Mouse (Mus musculus) cerebellum, adult (tissue): ENCODE data around the gene Scrt2.
"Not testable (repeated sequence)": the region's sequence is repeated elsewhere in the genome, so short reads cannot be mapped to it uniquely, and the experiment has no call there.

Experiments used
- ATAC-seq: cut with Nextera tagmentation; 2 replicates; pipeline ENCODE4 v1.9.2; 2017; ENCODE audit warnings: mild to moderate bottlenecking, moderate library complexity, mixed read lengths; ENCODE audit not compliant: insufficient number of reproducible peaks, low FRiP score, low TSS enrichment

Scrt2 gene

GRCm38 (mm10) chr2:152080685-152081541, at the start of gene Scrt2:
TSS of gene Scrt2 (plus strand) at chr2:152081529.
- no peak for ATAC-seq

- ATAC-seq = no peak
Measured at GRCm38 (mm10) chr2:152040101-152040500, 41.2 kb upstream of the Scrt2 start.

DNA sequence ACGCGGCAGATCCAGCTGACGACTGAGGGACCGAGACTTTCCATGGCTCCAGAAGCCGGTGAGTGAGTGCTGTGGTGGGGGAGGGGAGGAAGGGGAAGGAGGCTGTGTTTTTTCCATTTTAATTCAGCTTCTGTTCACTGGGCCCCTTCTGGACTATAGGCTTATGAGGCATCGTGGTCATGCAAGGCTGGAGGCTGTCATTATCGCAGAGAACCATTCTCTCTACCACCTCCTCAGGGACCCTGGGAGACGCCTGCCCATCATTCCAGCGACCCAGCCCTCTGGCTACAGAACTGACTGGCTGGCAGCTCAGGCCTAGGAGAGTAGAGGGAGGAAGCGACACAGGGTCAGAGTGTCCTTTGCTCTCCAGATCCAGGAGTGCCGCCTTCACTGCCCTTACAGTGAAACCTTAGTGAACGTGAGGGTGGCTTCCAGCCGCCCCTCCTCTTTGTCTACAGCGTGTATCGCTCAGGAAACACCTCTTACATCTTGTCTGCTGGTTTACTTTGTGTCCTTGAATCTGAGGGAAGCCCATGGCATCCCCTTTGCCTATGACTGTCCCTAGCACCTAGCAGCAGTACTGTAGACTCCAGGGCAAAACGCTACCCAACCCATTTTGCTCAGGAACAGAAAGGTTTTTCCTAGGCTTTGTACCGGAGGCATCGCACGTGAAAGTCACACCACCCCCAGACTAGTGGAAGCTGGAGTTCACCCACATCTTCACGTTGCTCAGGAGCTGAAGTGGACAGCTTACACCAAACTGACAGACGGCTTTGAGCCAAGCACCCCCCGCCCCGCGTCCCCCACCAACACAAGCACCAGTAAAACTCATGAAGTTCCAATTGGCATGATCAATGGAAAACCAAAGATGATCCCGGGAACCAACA, 34.0 kb upstream of the Scrt2 start:
- ATAC-seq = no peak

DNA sequence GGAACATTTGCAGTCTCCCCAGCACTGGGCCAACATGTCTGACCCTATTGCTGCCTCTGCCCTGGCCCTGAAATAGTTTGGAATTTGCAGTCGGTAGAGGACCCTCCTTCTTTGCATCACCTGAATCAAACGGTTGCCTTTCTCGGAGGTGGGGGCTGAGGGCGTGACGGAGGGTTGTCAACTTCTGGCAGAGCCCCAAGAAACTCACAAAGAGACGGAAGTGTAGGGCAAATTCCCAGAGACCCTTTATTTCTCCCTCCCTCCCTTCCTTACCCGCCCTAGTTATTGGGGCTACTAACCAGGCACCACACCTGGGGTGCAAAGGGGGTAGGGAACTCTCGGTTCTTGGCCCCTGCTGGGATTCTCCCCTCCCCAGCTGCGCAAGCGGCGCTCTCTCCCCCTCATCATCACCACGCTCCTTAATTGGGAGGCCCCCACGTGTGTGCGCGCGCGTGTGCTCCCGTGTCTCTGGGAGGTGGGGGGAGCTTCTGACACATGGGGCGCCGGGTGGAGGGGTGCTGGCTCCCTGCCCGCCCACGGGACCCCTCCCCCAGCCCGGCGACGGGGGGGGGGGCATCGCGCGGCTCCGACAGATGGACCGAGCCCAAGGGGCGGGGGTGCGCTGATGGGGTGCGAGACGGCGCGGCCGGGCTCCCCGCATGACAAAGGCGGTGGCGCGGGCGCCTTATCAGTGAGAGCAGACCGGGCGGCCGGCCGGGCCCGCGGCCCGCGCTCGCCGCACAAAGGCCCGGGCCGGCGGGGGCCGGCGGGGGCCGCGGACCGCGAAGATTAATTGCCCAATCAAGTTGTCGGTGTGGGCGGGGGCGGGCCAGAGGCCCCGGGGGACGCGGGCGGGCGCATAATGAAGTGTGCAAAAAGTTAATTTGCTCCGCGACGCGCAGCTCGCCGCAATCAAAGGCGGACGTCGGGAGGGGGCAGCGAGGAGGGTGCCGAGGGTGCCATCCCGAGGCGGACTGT, 33.0 kb upstream of the Scrt2 start:
- ATAC-seq = no peak

DNA sequence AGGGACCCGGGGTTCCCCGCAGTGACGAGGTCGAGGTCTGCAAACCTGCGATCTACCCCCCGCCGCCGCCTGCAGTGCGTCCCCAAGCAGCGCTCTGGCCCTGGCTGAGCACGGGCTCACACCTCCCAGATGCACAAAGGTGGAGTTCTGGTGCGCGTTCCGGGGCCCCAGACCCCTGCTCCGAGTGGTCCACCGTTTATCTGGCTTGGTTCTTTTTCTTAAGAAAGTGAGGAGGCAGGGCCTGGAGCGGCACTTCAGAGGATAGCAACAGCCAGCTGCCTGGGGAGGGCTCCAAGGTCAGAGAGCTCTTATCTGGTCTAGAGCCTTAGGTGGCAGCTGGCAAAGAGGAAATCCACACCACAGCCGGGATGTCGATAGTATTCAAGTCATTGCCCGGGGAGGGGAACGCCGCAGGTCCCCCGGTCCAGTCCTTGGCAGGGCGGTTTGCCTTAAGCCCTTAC, 32.3 kb upstream of the Scrt2 start:
- ATAC-seq = no peak

DNA sequence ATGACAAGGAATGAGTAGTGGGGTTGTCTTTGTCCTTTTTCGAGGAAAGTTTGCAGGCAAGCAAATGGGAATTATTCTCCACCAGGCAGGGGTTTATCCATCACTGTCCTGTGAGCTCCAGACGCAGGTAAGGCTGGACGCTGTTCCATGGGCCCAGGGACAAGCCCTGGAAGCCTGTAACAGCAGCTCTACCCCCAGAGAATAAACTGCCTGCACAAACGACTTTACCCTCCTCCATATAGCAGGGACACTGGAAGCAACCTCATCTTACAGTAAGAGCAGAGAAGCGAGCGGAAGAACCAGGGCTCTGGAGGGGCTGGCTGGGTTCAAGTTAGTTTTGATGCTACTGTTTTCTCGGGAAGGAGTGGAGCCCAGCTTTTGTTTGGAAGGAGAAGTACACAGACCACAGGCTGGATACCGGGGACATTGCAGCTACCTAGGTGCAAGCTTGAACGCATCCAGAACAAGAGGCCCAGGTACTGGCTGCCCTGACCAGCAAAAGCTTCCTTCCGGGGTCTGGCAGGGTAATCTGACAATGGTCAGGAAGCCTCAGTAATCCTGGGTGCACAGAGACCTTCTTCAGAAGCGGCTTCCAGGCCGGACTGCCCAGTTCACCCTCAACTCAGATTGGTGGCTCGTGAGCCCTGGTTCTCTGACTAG, 31.6 kb upstream of the Scrt2 start:
- no peak for ATAC-seq

DNA sequence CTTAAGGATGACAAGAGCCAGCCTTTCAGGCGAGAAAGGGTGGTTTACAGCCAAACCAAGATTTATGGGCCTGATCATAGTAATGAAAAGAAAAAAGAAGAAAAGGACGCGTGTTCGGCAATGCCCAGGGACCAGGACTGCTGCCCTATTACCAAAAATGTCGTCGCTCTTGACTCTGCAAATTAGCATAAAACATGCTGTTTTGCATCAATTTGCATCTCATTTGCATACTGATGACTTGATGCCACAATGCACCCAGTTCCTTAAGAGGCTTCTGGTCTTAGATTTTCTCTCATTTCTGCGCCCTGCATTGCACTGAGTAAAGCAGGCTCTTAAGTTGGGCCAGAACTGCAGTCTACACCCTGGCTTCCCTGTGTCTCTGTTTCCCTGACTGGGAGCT, 31.0 kb upstream of the Scrt2 start:
- no peak for ATAC-seq

DNA sequence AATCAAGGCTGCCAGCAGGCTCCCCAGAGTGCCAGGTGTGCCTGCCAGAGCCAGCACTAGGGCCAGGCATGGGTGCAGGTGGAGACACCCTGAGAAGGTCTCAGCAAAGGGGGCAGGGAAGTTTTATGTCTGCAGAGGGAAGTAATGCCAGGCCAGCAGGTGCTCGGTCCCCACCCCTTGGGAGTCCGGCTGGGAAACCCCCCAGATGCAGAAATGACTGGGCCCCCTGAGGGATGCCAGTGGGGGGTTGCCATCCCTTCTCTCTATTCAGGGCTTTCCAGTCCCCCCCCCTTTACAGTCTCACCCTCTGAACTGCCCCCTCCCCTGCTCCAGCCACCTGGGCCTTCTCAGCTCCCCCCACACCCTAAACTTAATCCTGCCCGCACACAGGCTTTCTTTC, 29.3 kb upstream of the Scrt2 start:
- no peak for ATAC-seq

DNA sequence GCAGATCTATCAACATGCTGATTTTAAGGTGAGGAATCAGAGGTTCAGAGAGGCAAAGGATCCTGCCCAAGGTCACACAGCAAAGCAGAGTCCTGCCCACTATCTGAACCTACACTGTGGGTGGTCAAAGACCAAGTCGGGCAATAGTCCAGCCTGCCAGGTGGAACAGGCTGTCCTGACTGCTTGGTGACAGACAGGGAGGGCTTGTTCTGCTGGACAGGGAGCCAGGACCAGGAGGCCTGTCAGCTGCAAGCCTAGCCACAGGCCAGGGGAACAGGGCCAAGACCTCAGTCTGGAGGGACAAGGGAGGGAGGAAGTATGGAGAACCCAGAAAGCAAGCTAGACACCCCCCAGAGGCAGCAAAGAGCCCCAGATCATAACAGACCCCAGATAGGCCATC, 25.9 kb upstream of the Scrt2 start:
- peak; percentile 79 for ATAC-seq

DNA sequence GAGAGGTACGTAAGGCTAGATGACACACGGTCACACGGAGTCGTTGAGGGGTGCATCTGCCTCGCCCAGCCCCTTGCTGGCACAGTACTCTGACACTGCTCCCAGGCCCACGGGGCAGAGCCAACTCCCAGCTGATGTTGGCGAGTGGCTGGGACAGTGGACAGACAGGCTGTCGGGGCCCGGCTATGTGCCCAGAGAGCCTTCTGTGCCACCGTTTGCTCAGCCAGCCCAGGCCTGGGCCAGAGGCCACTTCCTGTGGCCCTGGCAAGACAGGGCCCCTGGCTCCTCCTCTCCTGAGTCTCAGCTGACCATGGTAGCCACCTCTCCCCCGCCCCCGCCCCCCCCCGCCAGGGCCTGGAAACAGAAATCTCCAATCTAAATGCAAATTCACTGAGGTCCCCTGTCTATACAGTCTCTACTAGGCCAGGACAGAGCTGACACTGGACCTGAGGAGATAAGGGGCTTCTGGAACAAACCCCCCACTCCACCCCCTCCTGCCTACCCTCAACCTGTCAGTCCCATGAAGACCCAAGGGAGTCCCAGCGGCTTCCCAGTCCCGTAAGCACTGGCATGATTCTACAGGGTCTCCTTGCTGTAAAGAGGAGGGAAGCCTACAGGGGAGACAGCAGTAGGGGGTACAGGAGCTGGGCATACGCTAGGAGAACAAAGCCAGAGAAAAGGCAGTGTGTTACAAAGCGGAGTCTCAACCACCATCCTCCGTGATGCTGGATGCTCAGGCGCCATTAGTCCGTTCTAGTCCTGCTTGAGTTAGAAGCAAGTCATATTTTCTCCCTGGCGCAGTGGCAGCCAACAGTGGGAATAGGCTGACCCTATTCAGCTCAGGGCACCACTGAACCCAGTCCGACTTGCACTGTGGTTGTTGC, 24.7 kb upstream of the Scrt2 start:
- peak; percentile 86 for ATAC-seq

- no peak for ATAC-seq
Measured at GRCm38 (mm10) chr2:152057252-152057563, 24.1 kb upstream of the Scrt2 start.

- ATAC-seq = not testable (repeated sequence)
Measured at GRCm38 (mm10) chr2:152062817-152063216, 18.5 kb upstream of the Scrt2 start.

DNA sequence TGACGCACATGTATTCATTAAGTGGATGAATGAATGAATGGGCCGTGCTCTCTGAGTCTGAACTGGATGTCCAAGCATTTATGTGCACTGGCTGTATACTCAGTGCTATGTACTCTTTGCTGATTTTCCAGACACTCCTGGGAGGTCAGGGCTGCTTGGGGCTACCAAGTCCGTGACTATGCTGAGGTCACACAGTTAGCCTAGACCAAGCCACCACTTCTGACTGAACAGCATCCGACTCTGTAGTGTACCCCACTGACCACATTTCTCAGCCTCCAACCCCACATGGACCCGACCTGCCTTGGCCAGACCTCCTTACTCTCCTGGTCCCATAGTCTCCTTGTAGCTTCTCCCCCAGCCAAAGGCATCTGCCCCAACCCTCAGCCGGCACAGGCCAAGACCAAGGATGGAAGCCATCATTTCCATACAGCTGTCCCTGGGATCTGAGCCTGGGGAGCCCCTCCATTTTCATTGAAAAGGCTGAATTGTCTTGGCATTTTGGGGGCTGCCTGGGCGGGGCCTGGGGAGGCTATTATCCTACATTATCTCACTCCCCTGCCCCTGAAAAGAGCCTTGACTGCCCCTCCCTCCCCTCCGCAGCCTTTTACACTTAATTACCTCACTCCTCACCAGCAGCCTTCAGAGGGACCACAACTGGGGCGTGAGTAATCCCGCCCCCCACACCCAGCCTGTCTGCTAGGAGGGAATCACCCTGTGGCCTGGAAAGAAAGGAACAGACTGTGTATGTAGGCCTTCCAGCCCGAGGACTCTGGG, 12.5 kb upstream of the Scrt2 start:
- no peak for ATAC-seq

DNA sequence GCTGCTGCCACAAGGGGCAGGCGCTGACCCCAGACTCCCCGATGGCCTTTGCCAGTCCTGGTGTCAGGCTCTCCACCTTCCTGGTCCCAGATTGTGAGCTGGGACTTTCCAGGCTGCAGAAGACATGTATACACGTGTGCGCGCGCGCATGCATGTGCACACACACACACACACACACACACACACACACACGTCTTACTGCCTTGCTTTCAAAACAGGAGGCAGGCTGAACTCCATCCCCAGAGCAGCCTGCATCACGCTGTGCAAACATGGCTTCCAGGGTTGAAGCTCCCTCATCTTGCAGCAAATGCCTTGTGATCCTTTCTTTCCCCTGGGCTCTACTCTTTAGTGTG, 11.9 kb upstream of the Scrt2 start:
- no peak for ATAC-seq

DNA sequence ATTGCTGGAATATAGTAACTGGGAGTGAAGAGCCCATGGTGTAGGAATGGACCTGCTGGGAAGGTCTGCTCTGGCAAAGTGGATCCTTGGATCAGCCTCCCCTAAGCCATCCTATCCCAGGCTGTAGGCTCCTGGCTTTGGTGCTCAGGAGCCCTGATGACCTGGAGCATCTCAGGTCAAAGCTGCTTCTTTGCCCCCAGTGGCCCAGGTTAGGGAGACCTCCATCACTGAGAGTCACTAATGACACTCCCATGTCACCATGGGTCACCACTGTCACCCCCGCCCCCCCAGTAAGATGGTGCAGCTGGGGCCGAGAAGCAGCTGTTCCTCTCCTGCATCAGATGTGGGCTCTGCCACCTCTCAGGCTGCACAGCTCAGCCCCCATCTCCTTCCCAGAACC, 11.4 kb upstream of the Scrt2 start:
- no peak for ATAC-seq

DNA sequence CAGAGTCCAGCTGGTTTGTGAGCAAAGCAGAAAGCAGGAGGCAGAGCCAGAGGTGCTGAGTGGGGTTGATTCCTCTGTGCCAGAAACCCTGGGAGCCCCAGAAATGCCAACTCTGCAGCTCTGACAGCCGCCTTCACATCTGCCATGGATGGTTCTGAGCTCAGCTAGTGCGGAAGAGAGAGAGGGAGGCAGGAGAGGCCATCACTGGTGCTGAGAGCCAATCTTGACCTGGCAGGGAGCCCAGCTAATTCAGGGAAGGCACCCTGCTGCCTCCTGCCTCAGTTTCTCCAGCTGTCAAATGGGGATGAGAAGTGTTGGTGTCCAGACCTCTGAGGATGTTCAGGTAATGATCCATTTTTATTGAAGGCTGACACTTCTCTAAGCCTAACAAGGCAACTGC, 6.8 kb upstream of the Scrt2 start:
- ATAC-seq = no peak

DNA sequence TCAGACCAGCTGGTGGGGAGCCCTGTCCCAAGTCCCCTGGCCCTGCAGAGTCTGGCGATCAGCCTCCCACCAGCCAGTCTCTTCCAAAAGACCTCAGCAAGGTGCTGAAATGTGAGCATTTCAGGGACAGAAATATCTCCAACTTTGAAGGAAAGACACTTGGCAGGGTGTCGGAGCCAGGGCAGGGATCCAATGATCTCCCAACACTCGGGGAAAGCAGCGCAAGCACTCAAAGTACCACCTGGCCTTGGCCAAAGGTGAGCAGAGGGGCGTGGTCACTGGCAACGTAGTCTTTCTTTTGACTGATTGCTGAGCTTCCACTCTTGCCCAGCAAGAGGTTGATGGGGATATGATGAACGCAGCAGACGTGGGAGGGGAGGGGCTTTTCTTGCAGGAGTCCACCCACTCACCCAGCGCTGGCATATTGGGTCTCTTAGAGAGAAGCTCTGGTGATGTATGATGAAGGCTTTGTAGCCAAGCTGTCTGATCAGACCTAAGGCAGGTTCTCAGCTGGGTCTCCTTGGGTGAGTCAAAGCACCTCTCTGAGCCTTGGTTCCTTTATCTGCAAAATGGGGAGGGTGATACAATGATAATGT, 5.9 kb upstream of the Scrt2 start:
- ATAC-seq = no peak

- no peak for ATAC-seq
Measured at GRCm38 (mm10) chr2:152077337-152077736, 4.0 kb upstream of the Scrt2 start.
